Mouse (Mus musculus) hindbrain, embryonic 11.5 days (tissue): ENCODE data around the gene Slc39a7. TPM values are rescaled to one million over a fixed set of nuclear protein-coding genes. Genes with fewer than 3 reads are reported as not detected.
A peak's percentile ranks its signal among the peaks of the same experiment; 100 is the strongest.

Experiments
- ATAC-seq: fragments of 200-750 bp; cut with Nextera tagmentation; 2 replicates; pipeline ENCODE4 v1.8.0; 2017; ENCODE audit warnings: mild to moderate bottlenecking, moderate TSS enrichment, moderate library complexity; ENCODE audit not compliant: low FRiP score
- DNase-seq: peaks from one replicate; pipeline ENCODE4 v3.0.0-alpha.2; 2015; ENCODE audit warnings: low spot score
- H3K27ac ChIP-seq: fragments of 300-500 bp; sonication (generic); 2 replicates; pipeline ENCODE4 v1.5.1; 2014; ENCODE audit warnings: mild to moderate bottlenecking, low read depth, low read length
- H3K27me3 ChIP-seq: fragments of 300-500 bp; sonication (generic); 2 replicates; pipeline ENCODE4 v1.6.1; 2014; ENCODE audit warnings: mild to moderate bottlenecking, low read length, moderate library complexity, mixed read lengths; ENCODE audit not compliant: control insufficient read depth, insufficient read depth
- H3K36me3 ChIP-seq: fragments of 300-500 bp; sonication (generic); 2 replicates; pipeline ENCODE4 v1.6.1; 2014; ENCODE audit warnings: mild to moderate bottlenecking, low read length, moderate library complexity, mixed read lengths; ENCODE audit not compliant: control insufficient read depth, insufficient read depth
- H3K4me1 ChIP-seq: fragments of 300-500 bp; sonication (generic); replicated peaks from 2 replicates; pipeline ENCODE4 v1.6.1; 2014; ENCODE audit warnings: low read length, mixed read lengths; ENCODE audit not compliant: control insufficient read depth, insufficient read depth
- H3K4me2 ChIP-seq: fragments of 300-500 bp; sonication (generic); replicated peaks from 2 replicates; pipeline ENCODE4 v1.6.1; 2014; ENCODE audit warnings: mild to moderate bottlenecking, low read depth, low read length
- H3K4me3 ChIP-seq: fragments of 300-500 bp; sonication (generic); 2 replicates; pipeline ENCODE4 v1.5.1; 2014; ENCODE audit warnings: low read depth, low read length
- H3K9ac ChIP-seq: fragments of 300-500 bp; sonication (generic); 2 replicates; pipeline ENCODE4 v1.6.1; 2014; ENCODE audit warnings: low read depth, low read length
- H3K9me3 ChIP-seq: fragments of 300-500 bp; sonication (generic); 2 replicates; pipeline ENCODE4 v1.6.1; 2016; ENCODE audit warnings: low read length; ENCODE audit not compliant: control insufficient read depth
- WGBS: fragments of 180-500 bp; shearing (Covaris S2); extraction: QIAGEN DNeasy Blood & Tissue Kit; methylation state at CpG from one replicate; pipeline ENCODE4 v1.1.7; 2014; 5-methylcytosine and 5-hydroxymethylcytosine counted together
- polyA plus RNA-seq: library from polyadenylated mRNA; unstranded; fragments of >200 nt; fragmentation: Nextera tagmentation; extraction: Ambion mirVana; gene quantifications from 2 replicates; pipeline ENCODE4 v1.2.1, GENCODE M21; 2014

Gene Slc39a7
- polyA plus RNA-seq, 1 experiment from 2014 or later, result 75.9 TPM

GRCm38 (mm10) chr17:34027656-34028223 is 3.7 kb downstream of the Slc39a7 start, which contains the start of gene H2-Ke6:
TSS of gene H2-Ke6 (minus strand) at chr17:34028060.
- Histone ChIP-seq H3K9me3 (no peaks in the 10 kb centered on the region), H3K27me3 (no peaks in the 10 kb centered on the region), H3K36me3 (peaks cover 10% of the 10 kb centered on the region), H3K4me1 (peaks cover 35% of the 10 kb centered on the region), H3K4me2 (peak within 1 kb of the TSS; percentile 93), H3K9ac (peak within 1 kb of the TSS; percentile 74), H3K27ac (peak within 1 kb of the TSS; percentile 94), H3K4me3 (peak within 1 kb of the TSS; percentile 70)
- under 1% methylated on average over 48 of the region's 49 CpGs for WGBS
- ATAC-seq (peak; percentile 70), DNase-seq (peak; percentile 97)

DNA sequence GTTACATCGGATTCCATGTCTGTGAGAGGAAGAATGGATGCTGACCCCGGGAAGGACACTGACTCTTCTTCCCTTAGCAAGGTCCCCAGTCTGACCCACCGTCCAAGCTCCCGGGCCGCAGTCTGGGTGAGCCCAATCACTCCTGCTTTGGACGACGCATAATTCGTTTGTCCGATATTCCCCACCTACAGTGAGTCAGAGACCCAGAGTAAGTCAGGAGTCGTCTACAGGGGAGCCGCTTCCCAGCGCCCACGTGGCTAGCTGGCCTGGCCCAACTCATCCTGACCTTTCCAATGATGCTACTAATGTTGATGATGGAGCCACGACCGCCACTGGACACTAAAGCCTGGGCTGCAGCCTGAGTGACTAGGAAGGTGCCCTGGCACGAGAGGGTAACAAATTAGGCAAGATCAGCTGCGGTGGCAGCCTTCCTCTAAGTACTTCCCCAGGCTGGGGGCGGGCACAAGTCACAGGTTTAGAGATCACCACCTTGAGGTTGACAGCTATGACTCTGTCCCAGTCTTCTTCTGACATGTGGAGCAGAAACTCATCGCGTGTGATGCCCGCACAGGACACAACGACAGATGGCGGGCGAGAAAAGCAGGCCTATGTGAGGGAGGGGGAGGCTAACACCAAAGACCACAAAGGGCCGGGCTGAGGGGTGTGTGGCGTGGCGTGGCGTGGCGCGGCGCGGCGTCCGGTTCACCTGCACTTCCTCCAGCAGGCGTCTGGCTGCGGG is 4.4 kb downstream of the Slc39a7 start:
- H3K9ac ChIP-seq, result peak overlapping the region; percentile 74
- 4% methylated on average over 36 of the region's 36 CpGs for WGBS
- DNase-seq (no peak), ATAC-seq (no peak)
- H3K4me1 ChIP-seq, result peaks cover 35% of the 10 kb centered on the region
- no peaks in the 10 kb centered on the region for H3K9me3 ChIP-seq
- H3K36me3 ChIP-seq, result peaks cover 15% of the 10 kb centered on the region
- peak overlapping the region; percentile 94 for H3K27ac ChIP-seq
- no peaks in the 10 kb centered on the region for H3K27me3 ChIP-seq
- H3K4me3 ChIP-seq, result peak overlapping the region; percentile 70
- H3K4me2 ChIP-seq, result peak overlapping the region; percentile 93

DNA sequence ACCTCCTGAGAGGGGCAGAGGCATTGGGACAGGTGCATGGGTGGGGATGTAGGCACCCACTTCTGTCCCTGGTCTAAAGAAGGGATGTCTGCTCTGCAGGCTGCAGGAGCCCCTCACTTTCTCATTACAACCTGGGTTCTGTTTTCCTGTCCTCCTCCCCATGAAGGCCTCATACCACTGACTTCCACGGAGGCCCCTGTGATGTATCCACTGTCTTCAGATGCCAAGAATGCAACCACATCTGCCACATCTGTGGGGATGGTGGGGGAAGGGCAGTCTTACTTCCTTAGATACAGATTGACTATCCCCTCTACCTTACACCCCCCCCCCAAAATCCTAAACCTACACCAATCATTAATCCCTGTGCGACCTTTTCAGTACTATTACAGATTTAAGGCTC is 5.3 kb downstream of the Slc39a7 start:
- no peaks in the 10 kb centered on the region for H3K27me3 ChIP-seq
- peak overlapping the region; percentile 74; the same call in 1 of the 2 replicates for H3K9ac ChIP-seq
- ATAC-seq (no peak), DNase-seq (peak; percentile 44)
- H3K27ac ChIP-seq, result peak overlapping the region; percentile 94
- peak overlapping the region; percentile 70 for H3K4me3 ChIP-seq
- WGBS, result 25% methylated on average over 2 of the region's 2 CpGs
- H3K36me3 ChIP-seq, result peaks cover 22% of the 10 kb centered on the region
- peaks cover 35% of the 10 kb centered on the region for H3K4me1 ChIP-seq
- peak overlapping the region; percentile 93 for H3K4me2 ChIP-seq
- H3K9me3 ChIP-seq, result no peaks in the 10 kb centered on the region

- H3K4me1 ChIP-seq, result peaks cover 35% of the 10 kb centered on the region
- H3K36me3 ChIP-seq, result peaks cover 27% of the 10 kb centered on the region
- ATAC-seq, result peak; percentile 68
- H3K4me3 ChIP-seq, result peak overlapping the region; percentile 70
- peak overlapping the region; percentile 76 for H3K9ac ChIP-seq
- no peaks in the 10 kb centered on the region for H3K9me3 ChIP-seq
- peak overlapping the region; percentile 93 for H3K4me2 ChIP-seq
- DNase-seq, result peak; percentile 95
- H3K27ac ChIP-seq, result peak overlapping the region; percentile 94
- H3K27me3 ChIP-seq, result no peaks in the 10 kb centered on the region
- WGBS, result 2% methylated on average over 7 of the region's 7 CpGs
Observed at GRCm38 (mm10) chr17:34025756-34026151, 5.7 kb downstream of the Slc39a7 start.

GRCm38 (mm10) chr17:34024861-34025755 is 6.4 kb downstream of the Slc39a7 start:
- DNase-seq, result peak; percentile 78
- WGBS, result under 1% methylated on average over 56 of the region's 57 CpGs
- Histone ChIP-seq H3K9ac (peak overlapping the region; percentile 76), H3K36me3 (peaks cover 29% of the 10 kb centered on the region), H3K4me1 (peaks cover 29% of the 10 kb centered on the region), H3K4me3 (peak overlapping the region; percentile 57), H3K4me2 (peak overlapping the region; percentile 93), H3K9me3 (no peaks in the 10 kb centered on the region; the same call in 1 of the 2 replicates), H3K27ac (peak overlapping the region; percentile 94), H3K27me3 (no peaks in the 10 kb centered on the region)
- ATAC-seq, result peak; percentile 54

DNA sequence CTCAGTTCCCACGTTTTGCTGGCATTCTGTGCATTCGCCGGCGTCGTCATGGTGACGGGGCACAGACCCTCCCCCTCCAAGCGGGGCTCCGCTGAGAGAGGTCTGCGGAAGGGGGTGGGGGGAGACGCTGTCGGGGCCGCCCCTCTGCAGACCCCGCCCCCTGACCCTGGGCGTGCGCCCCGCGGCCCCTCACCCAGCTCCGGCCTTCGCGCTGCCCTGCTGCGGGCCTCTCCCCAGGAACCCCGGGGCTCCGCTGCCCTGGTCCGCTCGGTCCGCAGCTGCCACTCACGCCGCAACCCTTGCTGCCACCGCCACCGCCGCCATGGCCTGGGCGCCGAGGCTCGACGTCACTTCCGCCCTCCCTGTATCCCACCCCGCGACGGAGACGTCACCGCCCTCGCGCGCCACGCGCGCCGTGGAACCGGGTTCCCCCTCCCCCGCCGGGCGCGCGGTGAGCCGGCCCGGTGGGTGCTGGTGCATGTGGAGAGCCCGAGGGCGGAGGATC is 7.1 kb downstream of the Slc39a7 start, which contains the start of gene Ring1:
Gene Ring1 (minus strand): TSS at position 364 of the 505 bp plus-strand sequence.
- H3K9me3 ChIP-seq, result peaks cover 5% of the 10 kb centered on the region; the same call in 1 of the 2 replicates
- H3K27me3 ChIP-seq, result no peaks in the 10 kb centered on the region
- ATAC-seq (peak; percentile 65), DNase-seq (peak; percentile 92)
- peaks cover 24% of the 10 kb centered on the region for H3K4me1 ChIP-seq
- peak within 1 kb of the TSS; percentile 57 for H3K4me3 ChIP-seq
- peak within 1 kb of the TSS; percentile 93 for H3K4me2 ChIP-seq
- WGBS, result under 1% methylated on average over 41 of the region's 58 CpGs
- H3K27ac ChIP-seq, result peak within 1 kb of the TSS; percentile 94
- H3K9ac ChIP-seq, result peak within 1 kb of the TSS; percentile 76
- peaks cover 29% of the 10 kb centered on the region for H3K36me3 ChIP-seq

DNA sequence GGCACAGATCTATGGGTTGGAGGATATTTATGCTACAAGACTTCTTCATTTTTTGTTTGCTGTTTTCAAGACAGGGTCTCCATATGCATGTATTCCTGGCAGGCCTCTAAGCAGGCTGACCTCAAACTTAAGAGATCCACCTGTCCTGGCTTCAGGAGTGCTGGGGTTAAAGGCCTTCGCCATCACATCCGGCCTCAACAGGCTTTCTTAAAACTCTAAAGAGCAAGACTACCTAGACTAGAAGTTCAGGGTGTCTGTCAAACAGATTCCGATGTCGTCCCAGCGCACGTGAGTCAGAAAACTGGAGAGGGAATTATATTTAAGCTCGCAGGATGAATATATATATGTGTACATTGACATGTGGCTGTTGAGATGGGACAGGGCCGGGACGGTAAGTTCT is 7.8 kb downstream of the Slc39a7 start:
- no peak for DNase-seq
- Histone ChIP-seq H3K9me3 (peaks cover 6% of the 10 kb centered on the region; the same call in 1 of the 2 replicates), H3K4me3 (peak overlapping the region; percentile 57), H3K36me3 (peaks cover 26% of the 10 kb centered on the region), H3K4me2 (peak overlapping the region; percentile 93), H3K27me3 (no peaks in the 10 kb centered on the region), H3K27ac (peak overlapping the region; percentile 94), H3K9ac (peak overlapping the region; percentile 76), H3K4me1 (peaks cover 22% of the 10 kb centered on the region)
- ATAC-seq, result no peak
- 64% methylated on average over 9 of the region's 9 CpGs for WGBS

DNA sequence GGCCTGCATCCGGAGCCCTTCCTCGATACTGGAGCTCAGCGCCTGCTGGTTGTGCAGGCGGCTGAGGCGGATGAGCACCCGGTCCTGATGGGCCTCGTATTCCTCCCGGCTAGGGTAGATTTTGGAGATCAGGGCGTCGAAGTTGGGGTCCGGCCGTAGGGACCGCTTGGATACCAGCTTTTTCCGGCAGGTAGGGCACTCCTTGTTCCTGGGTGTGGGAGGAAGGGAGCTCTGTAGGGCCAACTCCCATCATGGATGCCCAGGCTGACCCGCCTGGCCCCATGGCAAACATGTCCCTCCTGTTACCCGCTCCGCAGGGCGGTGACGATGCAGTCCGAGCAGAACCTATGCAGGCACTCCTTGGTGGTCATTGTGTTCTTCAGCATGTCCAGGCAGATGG is 8.5 kb downstream of the Slc39a7 start:
- peaks cover 26% of the 10 kb centered on the region for H3K36me3 ChIP-seq
- 94% methylated on average over 20 of the region's 20 CpGs for WGBS
- peaks cover 6% of the 10 kb centered on the region; the same call in 1 of the 2 replicates for H3K9me3 ChIP-seq
- H3K27me3 ChIP-seq, result no peaks in the 10 kb centered on the region
- DNase-seq (no peak), ATAC-seq (no peak)
- H3K27ac ChIP-seq, result no peak overlapping the region
- H3K4me3 ChIP-seq, result 0 out of 2 replicates have a peak overlapping the region, but pooled peaks have one; percentile 6
- H3K4me1 ChIP-seq, result peaks cover 19% of the 10 kb centered on the region
- no peak overlapping the region for H3K4me2 ChIP-seq
- H3K9ac ChIP-seq, result no peak overlapping the region
